20 mouse cellular contexts compared by ENCODE assay signal in the genomic region with DNA sequence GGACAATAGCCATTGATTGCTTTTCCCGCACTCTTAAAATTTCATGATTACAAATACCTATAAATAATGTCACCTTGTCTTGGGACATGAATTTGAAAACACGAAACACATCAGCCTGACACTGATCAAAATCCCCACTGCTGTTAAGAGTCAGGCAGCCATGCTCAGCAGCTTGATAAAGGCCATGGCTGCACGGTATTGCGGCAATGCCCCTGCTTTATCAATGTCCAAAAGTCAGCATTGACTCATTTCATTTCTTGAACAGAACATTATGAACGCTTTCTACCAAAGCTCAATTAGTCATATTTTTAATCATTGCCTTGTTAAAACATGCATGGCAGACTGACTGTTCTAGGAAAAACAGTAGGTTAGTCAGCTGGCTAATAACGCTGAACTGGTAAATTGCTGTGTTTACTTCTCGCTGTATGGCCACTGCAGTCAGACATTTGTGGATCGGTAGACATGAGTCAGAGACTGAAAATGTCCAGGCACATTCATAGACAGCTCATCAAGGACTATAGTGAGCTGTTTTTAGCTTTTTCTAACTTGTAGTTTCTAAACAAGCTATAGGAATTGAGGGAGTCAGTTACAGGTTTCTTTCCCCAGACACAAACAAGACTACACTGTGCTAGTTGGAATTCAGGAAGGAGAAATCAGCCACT.
DNase-seq lines count a peak whose midpoint lies in the region; ATAC-seq lines count a peak whose summit lies in the region.
"Had no signal": no experiment of that assay in that cellular context is flagged by ENCODE, and none has a peak within 500 bp of the region (broad histone marks: within the 10 kb centered on the region; RNA-seq: fewer than 3 reads in every experiment).

No protein-coding gene starts in this region.

- H3K9ac ChIP-seq in kidney, embryonic 16.5 days (replicated peaks; ENCODE audit: low read length): no peak overlapping the region
- H3K9ac ChIP-seq: embryonic facial prominence, embryonic 12.5 days; forebrain, postnatal 0 days; hindbrain, embryonic 13.5 days; kidney, embryonic 15.5 days; liver, embryonic 12.5 days had no signal

- H3K4me3 ChIP-seq in kidney, embryonic 16.5 days (ENCODE audit: low read length): no peak overlapping the region
- H3K4me3 ChIP-seq in heart, embryonic 10.5 days: no peak overlapping the region
- H3K4me3 ChIP-seq: embryonic facial prominence, embryonic 12.5 days; hindbrain, embryonic 13.5 days; kidney, embryonic 15.5 days; liver, embryonic 12.5 days had no signal

- WGBS in kidney, embryonic 16.5 days: 86% methylated on average over 8 of the region's 8 CpGs
- WGBS in heart, embryonic 10.5 days: 70% methylated on average over 8 of the region's 8 CpGs

- no peaks in the 10 kb centered on the region for H3K36me3 ChIP-seq in kidney, embryonic 16.5 days (ENCODE audit: insufficient read depth, low read length)
- no peaks in the 10 kb centered on the region for H3K36me3 ChIP-seq in heart, embryonic 10.5 days
- H3K36me3 ChIP-seq: embryonic facial prominence, embryonic 12.5 days; hindbrain, embryonic 13.5 days; kidney, embryonic 15.5 days; liver, embryonic 12.5 days had no signal

- no peaks in the 10 kb centered on the region for H3K27me3 ChIP-seq in kidney, embryonic 16.5 days (ENCODE audit: insufficient read depth, low read length)
- peaks cover 4% of the 10 kb centered on the region; the same call in 1 of the 2 replicates for H3K27me3 ChIP-seq in heart, embryonic 10.5 days (ENCODE audit: insufficient read depth, poor library complexity, severe bottlenecking)
- H3K27me3 ChIP-seq: CH12.LX; embryonic facial prominence, embryonic 12.5 days; hindbrain, embryonic 13.5 days; kidney, embryonic 15.5 days; liver, embryonic 12.5 days had no signal

- H3K4me1 ChIP-seq in kidney, embryonic 16.5 days (ENCODE audit: insufficient read depth, low read length): no peaks in the 10 kb centered on the region
- H3K4me1 ChIP-seq in heart, embryonic 10.5 days: no peaks in the 10 kb centered on the region
- H3K4me1 ChIP-seq: hindbrain, embryonic 13.5 days; kidney, embryonic 15.5 days; liver, embryonic 12.5 days had no signal

- peak; percentile 61 for DNase-seq in adrenal gland, adult 2 months
- no peak for DNase-seq in adrenal gland, adult 18-20 months (ENCODE audit: low spot score in 2 of 2)
- DNase-seq in 3T3-L1 (ENCODE audit: low read depth, low spot score): peak; percentile 84
- DNase-seq in adrenal gland, adult 8-10 months: peak; percentile 23
- peak; percentile 78 for DNase-seq in fibroblast of lung, adult 2 months (ENCODE audit: low read depth)
- DNase-seq in right cerebral cortex, postnatal 36 days (ENCODE audit: low spot score in 2 of 2): no peak
- DNase-seq in heart, embryonic 10.5 days (ENCODE audit: low spot score): no peak
- DNase-seq: cerebellum, adult 9-11 months; forebrain, postnatal 0 days; heart, postnatal 10 days; lung, adult 2 months; lung, postnatal 4 days; thymus, postnatal 4 days had no signal

- H3K27ac ChIP-seq in kidney, embryonic 16.5 days (ENCODE audit: low read length): no peak overlapping the region
- no peak overlapping the region for H3K27ac ChIP-seq in heart, embryonic 10.5 days
- H3K27ac ChIP-seq: embryonic facial prominence, embryonic 12.5 days; hindbrain, embryonic 13.5 days; kidney, embryonic 15.5 days; liver, embryonic 12.5 days had no signal

- no peak overlapping the region for H3K4me2 ChIP-seq in kidney, embryonic 16.5 days (replicated peaks; ENCODE audit: low read depth, low read length)
- H3K4me2 ChIP-seq: embryonic facial prominence, embryonic 12.5 days; hindbrain, embryonic 13.5 days; kidney, embryonic 15.5 days; liver, embryonic 12.5 days had no signal

- H3K9me3 ChIP-seq in kidney, embryonic 16.5 days (ENCODE audit: low read length): no peaks in the 10 kb centered on the region
- H3K9me3 ChIP-seq in heart, embryonic 10.5 days: no peaks in the 10 kb centered on the region
- H3K9me3 ChIP-seq: embryonic facial prominence, embryonic 12.5 days; hindbrain, embryonic 13.5 days; kidney, embryonic 15.5 days; liver, embryonic 12.5 days had no signal

- ATAC-seq in kidney, embryonic 16.5 days (ENCODE audit: low FRiP score, low TSS enrichment): no peak
- ATAC-seq: forebrain, postnatal 0 days; inflammation-experienced regulatory T-cells, adult 6 months; liver, embryonic 12.5 days had no signal

Comparison
In these comparisons a context has a peak if more than half of its experiments do, and no peak if none do; other contexts are left out.
1. DNase-seq: peak in adrenal gland, adult 2 months (single experiment), 3T3-L1 (single experiment), adrenal gland, adult 8-10 months (single experiment) and fibroblast of lung, adult 2 months (single experiment); none in adrenal gland, adult 18-20 months (0 of 2), right cerebral cortex, postnatal 36 days (0 of 2) and heart, embryonic 10.5 days (single experiment).